Mouse (Mus musculus) ES-E14 (cell line): ENCODE data around the gene Limk1.

Source experiments
- HCFC1 ChIP-seq: IDR thresholded peaks from 2 replicates; pipeline ENCODE4 v1.6.1; 2012; ENCODE audit warnings: low read length, inconsistent platforms, borderline replicate concordance; ENCODE audit not compliant: insufficient read depth
- ZNF384 ChIP-seq: IDR thresholded peaks from 2 replicates; pipeline ENCODE4 v1.6.1; 2012; ENCODE audit warnings: low read depth, low read length, inconsistent platforms

DNA sequence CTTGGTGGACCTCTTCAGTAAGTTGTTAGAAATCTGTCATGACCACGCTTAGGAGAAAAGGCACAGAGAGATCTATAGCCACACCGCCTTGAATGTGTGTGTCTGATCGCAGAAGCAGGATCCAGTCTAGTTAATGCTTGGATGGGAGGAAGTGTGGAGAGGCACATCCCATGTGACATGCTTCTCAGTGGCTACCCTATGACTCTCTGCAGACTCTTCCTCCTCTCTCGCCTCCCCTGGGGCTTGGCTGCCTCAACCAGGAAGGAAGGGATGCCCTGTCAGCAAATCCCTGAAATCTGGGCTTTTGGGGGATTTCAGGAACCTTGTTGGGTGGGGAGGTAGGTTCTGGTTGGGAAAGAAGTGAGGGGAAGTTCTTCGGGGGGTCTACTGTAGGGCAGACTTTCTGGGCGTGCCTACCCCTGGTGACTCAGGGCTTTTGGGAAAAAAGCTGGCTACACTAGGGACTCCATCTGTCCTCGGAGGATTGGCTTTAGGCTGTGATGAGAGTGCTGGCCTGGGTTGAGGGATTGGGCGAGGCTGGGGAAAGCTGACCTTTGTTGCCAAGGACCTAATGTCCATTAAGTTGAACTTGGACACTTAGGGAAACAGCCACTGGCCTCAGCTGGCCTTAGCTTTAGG lies 38.7 kb upstream of the Limk1 start:
- TF ChIP-seq ZNF384 (no peak), HCFC1 (no peak)
